Mouse (Mus musculus) heart, embryonic 10.5 days (tissue): ENCODE measurements around the gene Fam228a. TPM values are rescaled to one million over a fixed set of nuclear protein-coding genes. Genes with fewer than 3 reads are reported as not detected.
"Not testable (repeated sequence)": the region's sequence is repeated elsewhere in the genome, so short reads cannot be mapped to it uniquely, and the experiment has no call there.

ENCODE experiments used
- DNase-seq: peaks from one replicate; pipeline ENCODE4 v3.0.0-alpha.2; 2017; ENCODE audit warnings: low spot score
- H3K27ac ChIP-seq: fragments of 300-500 bp; sonication (generic); 2 replicates; pipeline ENCODE4 v1.5.1; 2016; ENCODE audit warnings: mild to moderate bottlenecking
- H3K27me3 ChIP-seq: fragments of 300-500 bp; sonication (generic); 2 replicates; pipeline ENCODE4 v1.6.1; 2016; ENCODE audit warnings: mild to moderate bottlenecking; ENCODE audit not compliant: poor library complexity, insufficient read depth, severe bottlenecking
- H3K36me3 ChIP-seq: fragments of 300-500 bp; sonication (generic); 2 replicates; pipeline ENCODE4 v1.6.1; 2016; ENCODE audit warnings: mild to moderate bottlenecking, moderate library complexity
- H3K4me1 ChIP-seq: fragments of 300-500 bp; sonication (generic); 2 replicates; pipeline ENCODE4 v1.6.1; 2016; ENCODE audit warnings: mild to moderate bottlenecking
- H3K4me3 ChIP-seq: fragments of 300-500 bp; sonication (generic); 2 replicates; pipeline ENCODE4 v1.5.1; 2016; ENCODE audit warnings: mild to moderate bottlenecking, moderate library complexity
- H3K9me3 ChIP-seq: fragments of 300-500 bp; sonication (generic); 2 replicates; pipeline ENCODE4 v1.6.1; 2016; ENCODE audit warnings: mild to moderate bottlenecking, moderate library complexity
- WGBS: fragments of 180-500 bp; shearing (Covaris S2); methylation state at CpG from one replicate; pipeline ENCODE4 v1.1.7; 2016; 5-methylcytosine and 5-hydroxymethylcytosine counted together
- polyA plus RNA-seq: library from polyadenylated mRNA; unstranded; fragments of >200 nt; fragmentation: Nextera tagmentation; extraction: Ambion mirVana; gene quantifications from 2 replicates; pipeline ENCODE4 v1.2.1, GENCODE M21; 2016

Fam228a gene
- polyA plus RNA-seq, 1 experiment from 2014 or later = 0.35 TPM

DNA sequence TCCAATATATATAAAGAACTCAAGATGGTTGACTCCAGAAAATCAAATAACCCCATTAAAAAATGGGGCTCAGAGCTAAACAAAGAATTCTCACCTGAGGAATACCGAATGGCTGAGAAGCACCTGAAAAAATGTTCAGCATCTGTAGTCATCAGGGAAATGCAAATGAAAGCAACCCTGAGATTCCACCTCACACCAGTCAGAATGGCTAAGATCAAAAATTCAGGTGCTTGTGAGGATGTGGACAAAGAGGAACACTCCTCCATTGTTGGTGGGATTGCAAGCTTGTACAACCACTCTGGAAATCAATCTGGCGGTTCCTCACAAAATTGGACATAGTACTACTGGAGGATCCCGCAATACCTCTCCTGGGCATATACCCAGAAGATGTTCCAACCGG, 16.2 kb upstream of the Fam228a start:
- not testable (repeated sequence) for H3K4me1 ChIP-seq, H3K9me3 ChIP-seq, H3K27me3 ChIP-seq, H3K4me3 ChIP-seq, H3K36me3 ChIP-seq, H3K27ac ChIP-seq, DNase-seq
- 85% methylated on average over 4 of the region's 4 CpGs for WGBS

DNA sequence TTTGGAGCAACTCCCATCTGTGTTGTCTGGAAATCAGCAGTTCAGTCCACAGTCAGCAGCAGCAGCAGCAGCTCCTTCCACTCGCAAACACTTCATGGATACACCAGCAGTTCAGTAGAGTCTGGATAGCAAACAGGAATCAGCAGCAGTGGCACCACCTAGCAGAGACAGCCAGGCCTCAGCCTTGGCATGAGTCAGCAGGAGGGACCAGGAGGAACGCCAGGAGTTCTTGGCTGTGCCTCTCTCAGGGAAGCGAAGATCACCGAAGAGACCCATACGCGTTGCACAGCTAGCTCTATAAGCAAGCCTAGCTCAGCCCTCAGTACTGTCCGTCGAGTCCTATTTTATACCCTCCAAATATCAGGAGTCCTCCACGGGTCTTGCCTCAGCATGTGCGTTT, 6.3 kb upstream of the Fam228a start:
- 86% methylated on average over 10 of the region's 10 CpGs for WGBS
- H3K36me3 ChIP-seq = no peaks in the 10 kb centered on the region
- H3K4me1 ChIP-seq = no peaks in the 10 kb centered on the region
- no peak overlapping the region for H3K4me3 ChIP-seq
- DNase-seq = no peak
- no peaks in the 10 kb centered on the region for H3K27me3 ChIP-seq
- no peak overlapping the region for H3K27ac ChIP-seq
- H3K9me3 ChIP-seq = no peaks in the 10 kb centered on the region

DNA sequence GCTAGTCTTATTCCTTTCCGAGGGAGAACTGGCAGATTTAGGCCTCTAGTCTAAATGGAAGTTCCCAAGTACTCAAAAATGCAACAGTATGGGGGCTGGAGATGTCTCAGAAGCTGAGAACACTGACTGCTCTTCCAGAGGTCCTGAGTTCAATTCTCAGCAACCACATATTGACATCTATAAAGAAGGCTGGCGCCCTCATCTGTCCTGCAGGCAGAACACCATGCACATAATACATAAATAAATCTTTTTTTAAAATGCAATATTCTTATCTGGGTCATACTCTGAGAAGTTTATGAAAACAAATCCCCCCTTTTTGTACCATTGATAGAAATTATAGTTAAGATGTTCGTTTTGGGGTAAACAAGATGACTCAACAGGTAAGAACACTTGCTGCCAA, 4.0 kb upstream of the Fam228a start:
- no peaks in the 10 kb centered on the region for H3K9me3 ChIP-seq
- H3K27ac ChIP-seq = no peak overlapping the region
- WGBS = 79% methylated on average over 3 of the region's 3 CpGs
- H3K27me3 ChIP-seq = no peaks in the 10 kb centered on the region
- DNase-seq = no peak
- no peaks in the 10 kb centered on the region for H3K4me1 ChIP-seq
- no peak overlapping the region for H3K4me3 ChIP-seq
- no peaks in the 10 kb centered on the region for H3K36me3 ChIP-seq

DNA sequence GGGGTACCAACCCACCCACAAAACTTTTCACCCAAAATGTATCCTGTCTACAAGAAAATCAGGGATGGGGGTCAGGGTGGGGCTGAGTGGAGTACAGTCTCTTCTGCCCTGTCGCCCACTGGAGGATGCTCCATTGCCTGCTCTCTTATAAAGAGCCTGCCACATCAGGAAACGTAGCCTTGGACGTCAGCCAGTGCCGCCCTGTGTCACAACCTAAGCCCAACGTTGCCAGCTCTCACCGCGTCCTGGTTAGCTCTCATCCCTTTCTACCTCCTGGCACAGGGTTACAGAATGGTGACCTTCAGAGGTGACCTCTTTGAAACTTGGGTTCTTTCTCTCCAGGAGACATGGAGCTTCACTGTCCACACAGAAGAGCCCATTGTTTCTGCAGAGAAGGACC, 2.6 kb upstream of the Fam228a start:
- no peaks in the 10 kb centered on the region for H3K27me3 ChIP-seq
- H3K9me3 ChIP-seq = no peaks in the 10 kb centered on the region
- no peaks in the 10 kb centered on the region for H3K36me3 ChIP-seq
- no peak overlapping the region for H3K4me3 ChIP-seq
- WGBS = 81% methylated on average over 7 of the region's 7 CpGs
- no peak for DNase-seq
- no peaks in the 10 kb centered on the region for H3K4me1 ChIP-seq
- H3K27ac ChIP-seq = no peak overlapping the region

DNA sequence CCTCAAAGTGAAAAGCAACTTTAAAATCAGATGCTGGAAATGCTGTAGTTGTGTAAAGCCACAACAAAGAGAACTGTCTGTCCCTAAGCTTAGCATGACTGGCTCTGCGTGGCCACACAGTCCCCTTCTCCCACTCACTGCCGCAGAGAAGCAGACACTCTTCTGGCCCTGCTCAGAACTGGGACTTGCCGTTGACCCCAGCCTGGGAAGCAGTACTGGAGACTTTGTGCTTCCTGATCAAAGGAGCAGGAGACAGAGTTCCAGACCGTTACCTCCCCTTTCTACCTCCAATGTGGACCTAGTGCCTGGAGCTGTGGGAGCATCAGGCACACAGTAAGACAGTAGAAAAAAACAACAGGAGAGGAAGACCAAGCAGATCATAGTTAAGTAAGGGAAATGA, 5.9 kb downstream of the Fam228a start:
- H3K36me3 ChIP-seq = no peaks in the 10 kb centered on the region
- no peaks in the 10 kb centered on the region for H3K4me1 ChIP-seq
- H3K4me3 ChIP-seq = no peak overlapping the region
- WGBS = 62% methylated on average over 4 of the region's 4 CpGs
- peaks cover 8% of the 10 kb centered on the region; the same call in 1 of the 2 replicates for H3K27me3 ChIP-seq
- no peak for DNase-seq
- no peak overlapping the region for H3K27ac ChIP-seq
- no peaks in the 10 kb centered on the region for H3K9me3 ChIP-seq

DNA sequence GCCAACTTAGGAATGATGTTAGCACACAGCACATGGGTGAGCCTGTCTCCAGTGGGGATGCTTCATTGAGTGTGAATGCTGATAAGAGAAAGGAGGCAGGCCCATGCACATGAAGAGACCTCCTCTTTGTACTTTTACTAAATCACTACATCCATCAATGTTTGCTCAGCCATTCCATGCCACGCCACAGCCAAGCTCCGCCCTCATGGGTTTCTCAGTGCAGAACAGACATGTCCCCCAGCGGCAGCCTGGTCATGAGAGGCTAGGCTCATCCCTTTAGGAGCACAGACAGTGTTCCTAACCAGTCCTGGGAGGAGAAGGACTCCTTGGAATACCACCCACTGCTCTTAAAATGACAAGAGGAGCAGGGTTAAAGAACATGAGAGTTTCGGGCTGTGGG, 6.6 kb downstream of the Fam228a start:
- no peak for DNase-seq
- 67% methylated on average over 4 of the region's 4 CpGs for WGBS
- Histone ChIP-seq H3K4me3 (no peak overlapping the region), H3K27ac (no peak overlapping the region), H3K9me3 (no peaks in the 10 kb centered on the region), H3K4me1 (no peaks in the 10 kb centered on the region), H3K27me3 (peaks cover 8% of the 10 kb centered on the region; the same call in 1 of the 2 replicates), H3K36me3 (no peaks in the 10 kb centered on the region)

DNA sequence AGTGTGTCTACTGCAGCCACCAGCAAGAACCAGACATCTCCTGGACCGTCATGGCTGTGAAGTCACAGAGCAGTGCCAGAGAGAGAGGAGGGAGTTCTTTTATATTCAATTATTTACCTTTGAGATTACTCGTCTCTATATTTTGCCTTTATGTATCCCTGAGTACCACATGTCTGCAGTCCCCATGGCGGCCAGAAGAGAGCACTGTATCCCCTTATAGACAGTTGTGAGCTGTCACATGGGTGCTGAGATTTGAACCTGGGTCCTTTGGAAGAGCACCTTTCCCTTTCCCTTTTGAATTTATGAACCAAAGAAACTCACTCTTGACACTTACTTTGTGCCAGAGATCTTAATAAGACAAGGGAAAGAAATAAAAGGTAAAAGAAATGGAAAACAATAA, 9.1 kb downstream of the Fam228a start:
- Histone ChIP-seq H3K9me3 (no peaks in the 10 kb centered on the region), H3K4me3 (no peak overlapping the region), H3K27ac (no peak overlapping the region), H3K4me1 (no peaks in the 10 kb centered on the region), H3K27me3 (peaks cover 6% of the 10 kb centered on the region; the same call in 1 of the 2 replicates), H3K36me3 (no peaks in the 10 kb centered on the region)
- WGBS = 83% methylated on average over 3 of the region's 3 CpGs
- DNase-seq = no peak

DNA sequence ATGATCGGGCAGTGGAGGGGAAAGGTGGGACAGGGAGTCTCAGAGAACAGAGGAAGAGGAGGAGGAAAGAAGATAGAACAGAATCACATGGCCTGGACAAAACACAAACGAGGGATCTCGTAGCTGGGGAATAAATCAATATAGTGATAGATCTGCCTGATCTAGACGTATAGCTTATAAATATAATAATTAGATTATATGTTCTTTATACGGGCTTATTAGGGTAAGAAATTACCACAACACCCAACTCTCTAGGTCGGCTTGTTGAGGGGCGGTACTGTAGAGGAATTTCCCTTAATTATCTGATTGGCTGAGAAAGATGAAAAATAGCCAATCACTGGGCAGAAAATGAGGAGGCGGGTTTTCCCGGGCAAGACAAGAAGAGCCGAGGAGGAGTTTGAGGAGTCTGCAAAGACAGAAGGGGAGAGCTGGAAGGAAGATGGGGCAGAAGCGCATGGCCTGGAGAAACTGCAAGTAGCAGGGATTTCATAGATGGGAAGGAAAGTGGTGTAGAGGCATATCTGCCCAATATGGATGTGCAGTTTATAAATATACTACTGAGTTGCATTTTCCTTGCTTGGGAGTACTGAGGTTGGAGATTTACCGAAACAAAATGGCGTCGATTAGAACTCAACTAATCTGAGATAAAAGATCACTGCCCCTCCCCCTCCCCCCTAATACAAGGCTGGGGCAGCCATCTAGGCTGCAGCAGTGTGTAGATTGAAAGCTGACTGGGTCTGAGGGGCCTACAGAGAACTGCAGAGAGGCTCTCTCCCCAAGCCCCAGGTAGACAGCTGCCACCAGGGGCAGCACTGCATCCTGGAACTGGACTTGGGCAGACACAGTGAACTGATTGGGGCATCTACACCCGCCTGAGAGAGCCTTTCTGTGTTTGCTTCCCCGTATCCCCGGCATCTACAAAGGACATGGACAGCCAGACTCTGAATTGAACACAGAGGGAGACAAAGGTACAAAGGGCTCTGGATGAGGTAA, 18.2 kb downstream of the Fam228a start:
- no peak overlapping the region; the same call in 1 of the 2 replicates for H3K4me3 ChIP-seq
- peaks cover 23% of the 10 kb centered on the region for H3K4me1 ChIP-seq
- WGBS = 67% methylated on average over 17 of the region's 17 CpGs
- peak overlapping the region; percentile 17; the same call in 1 of the 2 replicates for H3K27ac ChIP-seq
- H3K36me3 ChIP-seq = no peaks in the 10 kb centered on the region
- no peaks in the 10 kb centered on the region for H3K27me3 ChIP-seq
- no peak for DNase-seq
- H3K9me3 ChIP-seq = no peaks in the 10 kb centered on the region

DNA sequence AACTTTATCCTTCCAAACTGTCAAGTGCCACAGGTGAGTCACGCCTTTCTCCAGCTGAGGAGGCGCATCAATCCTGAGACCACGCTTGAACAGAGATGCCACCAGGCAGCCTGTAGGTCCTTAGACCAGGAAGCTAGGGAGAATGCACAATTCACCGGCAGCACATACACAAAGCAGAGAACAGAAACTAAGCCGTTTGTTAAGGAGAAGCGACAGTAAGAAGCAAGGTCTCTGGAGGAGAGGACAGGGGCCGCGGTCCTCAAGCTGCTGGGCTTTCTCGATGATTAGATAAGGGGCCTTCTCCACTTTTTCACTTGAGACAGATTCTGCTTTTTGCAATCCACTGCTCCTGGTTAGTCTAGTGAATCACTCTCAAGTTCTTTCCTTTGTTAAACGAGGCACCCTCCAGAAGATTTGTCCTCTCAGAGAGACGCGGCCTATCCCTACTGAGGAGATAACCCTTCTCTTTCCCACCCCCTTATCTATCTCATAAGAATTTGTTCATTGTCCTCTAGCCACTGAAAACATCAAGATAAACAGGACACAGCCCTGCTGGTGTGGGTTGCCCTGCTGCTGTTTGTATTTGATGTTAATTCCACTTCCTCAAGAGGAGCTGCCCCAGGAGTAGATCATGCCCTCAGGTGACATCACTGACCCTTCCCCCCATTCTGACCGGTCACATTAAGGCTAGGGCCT, 19.0 kb downstream of the Fam228a start:
- Histone ChIP-seq H3K36me3 (no peaks in the 10 kb centered on the region), H3K4me3 (no peak overlapping the region)
- 33% methylated on average over 13 of the region's 13 CpGs for WGBS

DNA sequence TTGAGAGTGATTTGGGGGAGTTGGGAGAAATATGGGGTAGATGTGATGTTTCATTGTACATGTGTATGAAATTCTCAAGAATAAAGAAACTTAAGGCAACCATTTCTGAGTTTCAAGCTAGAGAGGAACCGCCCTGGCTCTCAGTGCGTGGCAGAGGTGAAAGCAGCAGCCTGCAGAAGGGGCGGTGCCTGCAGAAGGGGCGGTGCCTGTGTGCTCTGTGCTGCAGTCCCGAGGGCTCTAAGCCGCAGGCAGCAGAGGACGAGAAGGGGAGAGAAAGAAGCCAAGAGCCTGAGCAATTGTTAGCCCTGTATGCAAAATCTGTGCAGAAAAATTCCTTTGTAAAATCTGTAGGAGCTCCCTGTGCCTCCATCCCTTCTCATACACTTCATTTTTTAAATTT, 20.8 kb downstream of the Fam228a start:
- peak; percentile 84 for DNase-seq

More for the DNA sequence above, 19.0 kb downstream of the Fam228a start:
- Histone ChIP-seq H3K27me3 (no peaks in the 10 kb centered on the region), H3K27ac (peak overlapping the region; percentile 17; the same call in 1 of the 2 replicates), H3K9me3 (no peaks in the 10 kb centered on the region), H3K4me1 (peaks cover 30% of the 10 kb centered on the region)
- DNase-seq = no peak

DNA sequence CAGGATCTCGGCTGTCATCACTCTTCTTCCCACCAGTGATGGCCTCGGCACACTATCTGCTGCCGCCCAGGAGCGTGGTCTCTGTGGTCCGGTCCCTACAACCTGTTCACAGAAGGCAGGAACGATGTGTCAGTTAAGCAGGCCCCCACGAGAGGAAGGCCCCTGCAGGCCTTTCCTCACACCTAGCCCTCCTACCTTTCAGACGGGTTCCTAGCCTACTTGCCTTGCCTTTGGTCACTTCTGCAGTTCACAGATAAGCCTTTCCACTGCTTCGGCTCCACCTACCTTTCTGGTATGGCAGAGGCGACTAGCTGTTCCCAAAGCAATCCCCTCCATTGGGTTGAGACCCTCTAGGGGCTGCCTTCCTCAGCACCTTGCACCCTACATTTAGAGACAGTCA, 22.6 kb downstream of the Fam228a start:
- no peak overlapping the region for H3K4me3 ChIP-seq
- no peaks in the 10 kb centered on the region for H3K27me3 ChIP-seq
- WGBS = 44% methylated on average over 10 of the region's 10 CpGs
- H3K9me3 ChIP-seq = no peaks in the 10 kb centered on the region
- no peak overlapping the region for H3K27ac ChIP-seq
- DNase-seq = peak; percentile 80
- peaks cover 18% of the 10 kb centered on the region for H3K36me3 ChIP-seq
- H3K4me1 ChIP-seq = peaks cover 30% of the 10 kb centered on the region

More for the DNA sequence above, 20.8 kb downstream of the Fam228a start:
- Histone ChIP-seq H3K27ac (no peak overlapping the region), H3K9me3 (no peaks in the 10 kb centered on the region), H3K36me3 (peaks cover 10% of the 10 kb centered on the region), H3K4me3 (0 out of 2 replicates have a peak overlapping the region, but pooled peaks have one; percentile 5), H3K27me3 (no peaks in the 10 kb centered on the region), H3K4me1 (peaks cover 30% of the 10 kb centered on the region)
- WGBS = 3% methylated on average over 7 of the region's 7 CpGs

DNA sequence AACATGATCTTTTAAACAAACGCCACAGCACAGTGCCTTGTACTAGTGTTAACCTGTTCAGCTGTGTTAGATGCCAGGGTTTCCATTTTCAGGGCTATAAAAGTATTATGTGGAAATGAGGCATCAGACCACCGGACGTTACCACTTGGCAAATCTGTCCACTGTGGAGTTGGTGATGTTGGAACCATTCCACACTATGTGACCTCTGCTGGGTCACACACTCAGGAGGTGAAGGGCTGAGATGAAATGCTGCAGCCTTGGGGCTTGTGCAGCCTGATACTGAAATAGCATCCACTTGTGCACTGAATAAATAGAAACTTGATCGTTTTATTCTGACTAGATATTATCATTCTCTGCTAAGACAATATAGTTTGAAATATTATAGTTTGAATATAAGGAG, 24.9 kb downstream of the Fam228a start:
- WGBS = 75% methylated on average over 4 of the region's 4 CpGs

DNA sequence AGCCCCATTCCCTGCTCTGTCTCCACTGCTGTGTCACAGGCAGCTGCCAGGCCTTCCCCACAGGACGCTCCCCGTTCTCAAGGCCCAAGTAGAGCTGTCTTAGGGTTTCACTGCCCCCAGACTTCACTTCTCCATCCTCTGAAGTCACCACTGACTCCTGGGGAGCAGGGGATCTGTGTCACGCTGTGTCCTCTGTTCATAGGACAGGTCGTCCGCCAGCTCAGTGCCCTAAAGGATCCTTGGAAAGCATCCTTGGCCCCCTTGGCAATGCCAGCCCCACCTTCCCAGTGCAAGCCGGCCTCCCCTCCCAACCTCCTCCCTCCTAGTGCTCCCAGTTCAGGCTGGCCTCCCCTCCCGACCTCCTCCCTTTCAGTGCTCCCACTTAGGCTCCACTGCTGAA, 28.3 kb downstream of the Fam228a start:
- H3K36me3 ChIP-seq = peaks cover 59% of the 10 kb centered on the region
- H3K9me3 ChIP-seq = no peaks in the 10 kb centered on the region
- no peak overlapping the region for H3K4me3 ChIP-seq

More for the DNA sequence above, 24.9 kb downstream of the Fam228a start:
- no peaks in the 10 kb centered on the region for H3K9me3 ChIP-seq
- no peak overlapping the region for H3K27ac ChIP-seq
- no peak for DNase-seq
- H3K4me3 ChIP-seq = no peak overlapping the region
- H3K36me3 ChIP-seq = peaks cover 39% of the 10 kb centered on the region
- H3K4me1 ChIP-seq = peaks cover 23% of the 10 kb centered on the region
- H3K27me3 ChIP-seq = no peaks in the 10 kb centered on the region

More for the DNA sequence above, 28.3 kb downstream of the Fam228a start:
- 89% methylated on average over 7 of the region's 7 CpGs for WGBS
- peak; percentile 64 for DNase-seq
- Histone ChIP-seq H3K4me1 (peaks cover 22% of the 10 kb centered on the region), H3K27ac (no peak overlapping the region), H3K27me3 (no peaks in the 10 kb centered on the region)
